Mouse (Mus musculus): Measurements from ENCODE around the gene Ndufaf8.

- TF ChIP-seq CTCF (IDR thresholded peaks at IDR 0.05; ENCODE audit: low read depth, low read length) (no peak), POLR2A (IDR thresholded peaks at IDR 0.05; ENCODE audit: borderline replicate concordance, low read depth, low read length) (no peak)
Measured at GRCm38 (mm10) chr11:120090661-120091060, 8.1 kb upstream of the Ndufaf8 start.
